Mouse (Mus musculus): ENCODE results near the gene Itga9. TPM values are rescaled to one million over a fixed set of nuclear protein-coding genes. Genes with fewer than 3 reads are reported as not detected.

Gene Itga9
- polyA plus RNA-seq, 1 experiment: 1.6 TPM

GRCm38 (mm10) chr9:118607701-118608401 lies 1.4 kb downstream of the Itga9 start:
- Histone ChIP-seq H3K27me3 (ENCODE audit: control insufficient read depth, insufficient read depth, low read length) (peaks cover 7% of the 10 kb centered on the region; the same call in 1 of the 2 replicates), H3K4me1 (ENCODE audit: control insufficient read depth, insufficient read depth, low read length) (no peaks in the 10 kb centered on the region), H3K27ac (ENCODE audit: insufficient read depth, low read length) (no peak overlapping the region), H3K4me3 (replicated peaks; ENCODE audit: insufficient read depth, low read depth, low read length) (no peak overlapping the region)
- 49% methylated on average over 16 of the region's 16 CpGs for WGBS
- TF ChIP-seq POLR2A (IDR thresholded peaks at IDR 0.05; ENCODE audit: borderline replicate concordance, insufficient read depth, low read length) (no peak), CTCF (IDR thresholded peaks at IDR 0.05; ENCODE audit: borderline replicate concordance, insufficient read depth, low read depth, low read length) (no peak)
- DNase-seq: no peak

- no peak overlapping the region for H3K27ac ChIP-seq (ENCODE audit: insufficient read depth, low read length)
- no peak for DNase-seq
- peaks cover 7% of the 10 kb centered on the region; the same call in 1 of the 2 replicates for H3K27me3 ChIP-seq (ENCODE audit: control insufficient read depth, insufficient read depth, low read length)
- H3K4me3 ChIP-seq (replicated peaks; ENCODE audit: insufficient read depth, low read depth, low read length): no peak overlapping the region
- WGBS: 60% methylated on average over 4 of the region's 4 CpGs
- no peaks in the 10 kb centered on the region for H3K4me1 ChIP-seq (ENCODE audit: control insufficient read depth, insufficient read depth, low read length)
- TF ChIP-seq CTCF (IDR thresholded peaks at IDR 0.05; ENCODE audit: borderline replicate concordance, insufficient read depth, low read depth, low read length) (no peak), POLR2A (IDR thresholded peaks at IDR 0.05; ENCODE audit: borderline replicate concordance, insufficient read depth, low read length) (no peak)
These were observed 2.1 kb downstream of the Itga9 start for GRCm38 (mm10) chr9:118608556-118608955.

- Histone ChIP-seq H3K4me3 (replicated peaks; ENCODE audit: insufficient read depth, low read depth, low read length) (no peak overlapping the region), H3K27me3 (ENCODE audit: control insufficient read depth, insufficient read depth, low read length) (peaks cover 7% of the 10 kb centered on the region; the same call in 1 of the 2 replicates), H3K4me1 (ENCODE audit: control insufficient read depth, insufficient read depth, low read length) (no peaks in the 10 kb centered on the region), H3K27ac (ENCODE audit: insufficient read depth, low read length) (no peak overlapping the region)
- 49% methylated on average over 10 of the region's 10 CpGs for WGBS
- TF ChIP-seq POLR2A (IDR thresholded peaks at IDR 0.05; ENCODE audit: borderline replicate concordance, insufficient read depth, low read length) (no peak), CTCF (IDR thresholded peaks at IDR 0.05; ENCODE audit: borderline replicate concordance, insufficient read depth, low read depth, low read length) (peak; percentile 33; the same call in 1 of the 2 replicates)
- no peak for DNase-seq
These were observed 3.6 kb downstream of the Itga9 start for GRCm38 (mm10) chr9:118610060-118610459.

GRCm38 (mm10) chr9:118611111-118611541 lies 4.6 kb downstream of the Itga9 start:
- Histone ChIP-seq H3K27me3 (ENCODE audit: control insufficient read depth, insufficient read depth, low read length) (peaks cover 6% of the 10 kb centered on the region; the same call in 1 of the 2 replicates), H3K4me3 (replicated peaks; ENCODE audit: insufficient read depth, low read depth, low read length) (no peak overlapping the region), H3K4me1 (ENCODE audit: control insufficient read depth, insufficient read depth, low read length) (no peaks in the 10 kb centered on the region), H3K27ac (ENCODE audit: insufficient read depth, low read length) (no peak overlapping the region)
- no peak for TF ChIP-seq POLR2A (IDR thresholded peaks at IDR 0.05; ENCODE audit: borderline replicate concordance, insufficient read depth, low read length)
- TF ChIP-seq CTCF (IDR thresholded peaks at IDR 0.05; ENCODE audit: borderline replicate concordance, insufficient read depth, low read depth, low read length): no peak
- WGBS: 6% methylated on average over 14 of the region's 14 CpGs
- no peak for DNase-seq

- no peak for TF ChIP-seq POLR2A (IDR thresholded peaks at IDR 0.05; ENCODE audit: borderline replicate concordance, insufficient read depth, low read length)
- no peak for TF ChIP-seq CTCF (IDR thresholded peaks at IDR 0.05; ENCODE audit: borderline replicate concordance, insufficient read depth, low read depth, low read length)
- no peak for DNase-seq
These were observed 5.6 kb downstream of the Itga9 start for GRCm38 (mm10) chr9:118611958-118612581.

GRCm38 (mm10) chr9:118617237-118617636 lies 10.7 kb downstream of the Itga9 start:
- no peak overlapping the region for H3K27ac ChIP-seq (ENCODE audit: insufficient read depth, low read length)
- TF ChIP-seq CTCF (IDR thresholded peaks at IDR 0.05; ENCODE audit: borderline replicate concordance, insufficient read depth, low read depth, low read length) (no peak), POLR2A (IDR thresholded peaks at IDR 0.05; ENCODE audit: borderline replicate concordance, insufficient read depth, low read length) (no peak)
- no peak for DNase-seq
- H3K27me3 ChIP-seq (ENCODE audit: control insufficient read depth, insufficient read depth, low read length): no peaks in the 10 kb centered on the region
- H3K4me3 ChIP-seq (replicated peaks; ENCODE audit: insufficient read depth, low read depth, low read length): no peak overlapping the region
- 77% methylated on average over 5 of the region's 5 CpGs for WGBS
- H3K4me1 ChIP-seq (ENCODE audit: control insufficient read depth, insufficient read depth, low read length): peaks cover 3% of the 10 kb centered on the region; the same call in 1 of the 2 replicates

More at GRCm38 (mm10) chr9:118611958-118612581, 5.6 kb downstream of the Itga9 start:
- Histone ChIP-seq H3K27me3 (ENCODE audit: control insufficient read depth, insufficient read depth, low read length) (no peaks in the 10 kb centered on the region; the same call in 1 of the 2 replicates), H3K27ac (ENCODE audit: insufficient read depth, low read length) (no peak overlapping the region), H3K4me1 (ENCODE audit: control insufficient read depth, insufficient read depth, low read length) (no peaks in the 10 kb centered on the region), H3K4me3 (replicated peaks; ENCODE audit: insufficient read depth, low read depth, low read length) (no peak overlapping the region)
- 74% methylated on average over 20 of the region's 20 CpGs for WGBS

- TF ChIP-seq POLR2A (IDR thresholded peaks at IDR 0.05; ENCODE audit: borderline replicate concordance, insufficient read depth, low read length) (no peak), CTCF (IDR thresholded peaks at IDR 0.05; ENCODE audit: borderline replicate concordance, insufficient read depth, low read depth, low read length) (no peak)
- 84% methylated on average over 3 of the region's 3 CpGs for WGBS
- Histone ChIP-seq H3K27me3 (ENCODE audit: control insufficient read depth, insufficient read depth, low read length) (no peaks in the 10 kb centered on the region), H3K4me1 (ENCODE audit: control insufficient read depth, insufficient read depth, low read length) (peaks cover 3% of the 10 kb centered on the region; the same call in 1 of the 2 replicates), H3K27ac (ENCODE audit: insufficient read depth, low read length) (no peak overlapping the region), H3K4me3 (replicated peaks; ENCODE audit: insufficient read depth, low read depth, low read length) (no peak overlapping the region)
- no peak for DNase-seq
These were observed 12.3 kb downstream of the Itga9 start for GRCm38 (mm10) chr9:118618732-118619250.
